Mouse (Mus musculus) embryonic fibroblast, embryonic 13.5 days (primary cell): ENCODE measurements around the gene Ttll13.

ENCODE experiments used
- CTCF ChIP-seq: IDR thresholded peaks from 2 replicates; pipeline ENCODE4 v1.5.1; 2011; ENCODE audit warnings: mild to moderate bottlenecking, control low read depth, low read length, moderate library complexity, borderline replicate concordance; ENCODE audit not compliant: insufficient read depth
- POLR2A ChIP-seq: IDR thresholded peaks from 2 replicates; pipeline ENCODE4 v1.6.1; 2011; ENCODE audit warnings: low read depth, mild to moderate bottlenecking, control low read depth, low read length, moderate library complexity

- TF ChIP-seq CTCF (no peak), POLR2A (no peak)
These were observed 24.9 kb upstream of the Ttll13 start for GRCm38 (mm10) chr7:80221179-80221750.
